Mouse (Mus musculus) embryonic fibroblast, embryonic 13.5 days (primary cell): ENCODE measurements around the gene Gm11555. TPM values are rescaled to one million over a fixed set of nuclear protein-coding genes. Genes with fewer than 3 reads are reported as not detected.
"Not testable (repeated sequence)": the region's sequence is repeated elsewhere in the genome, so short reads cannot be mapped to it uniquely, and the experiment has no call there.

Experiments used
- H3K27ac ChIP-seq: 2 replicates; pipeline ENCODE4 v1.5.1; 2012; ENCODE audit warnings: low read length, control low read depth, inconsistent platforms; ENCODE audit not compliant: insufficient read depth
- H3K4me1 ChIP-seq: 2 replicates; pipeline ENCODE4 v1.6.1; 2011; ENCODE audit warnings: low read length; ENCODE audit not compliant: control insufficient read depth, insufficient read depth
- H3K4me3 ChIP-seq: 2 replicates; pipeline ENCODE4 v1.5.1; 2011; ENCODE audit warnings: mild to moderate bottlenecking, control low read depth, low read length; ENCODE audit not compliant: insufficient read depth
- CTCF ChIP-seq: IDR thresholded peaks from 2 replicates; pipeline ENCODE4 v1.5.1; 2011; ENCODE audit warnings: mild to moderate bottlenecking, control low read depth, low read length, moderate library complexity, borderline replicate concordance; ENCODE audit not compliant: insufficient read depth
- POLR2A ChIP-seq: IDR thresholded peaks from 2 replicates; pipeline ENCODE4 v1.6.1; 2011; ENCODE audit warnings: low read depth, mild to moderate bottlenecking, control low read depth, low read length, moderate library complexity
- polyA plus RNA-seq: library from polyadenylated mRNA; stranded (reverse); fragments of >200 nt; gene quantifications from 2 replicates; pipeline ENCODE4 v1.2.4, GENCODE M21; 2011; ENCODE audit warnings: low read depth; ENCODE audit not compliant: missing spikeins, insufficient read length

Gm11555 gene
- polyA plus RNA-seq, 1 experiment: not detected

- H3K4me1 ChIP-seq: no peaks in the 10 kb centered on the region; the same call in 1 of the 2 replicates
- TF ChIP-seq POLR2A (no peak), CTCF (no peak)
- H3K27ac ChIP-seq: no peak overlapping the region
- H3K4me3 ChIP-seq: no peak overlapping the region
Measured at GRCm38 (mm10) chr11:99644351-99644750, 5.7 kb downstream of the Gm11555 start.

GRCm38 (mm10) chr11:99643635-99644139, 6.3 kb downstream of the Gm11555 start, which contains the start of gene Krtap4-7:
Gene Krtap4-7 (minus strand): TSS chr11:99644089.
- H3K4me3 ChIP-seq, H3K27ac ChIP-seq, H3K4me1 ChIP-seq: not testable (repeated sequence)

GRCm38 (mm10) chr11:99640926-99641325, 9.1 kb downstream of the Gm11555 start:
- Histone ChIP-seq H3K27ac (no peak overlapping the region), H3K4me3 (no peak overlapping the region), H3K4me1 (peaks cover 3% of the 10 kb centered on the region; the same call in 1 of the 2 replicates)
- TF ChIP-seq CTCF (no peak), POLR2A (no peak)

- Histone ChIP-seq H3K4me3 (no peak overlapping the region), H3K4me1 (peaks cover 3% of the 10 kb centered on the region; the same call in 1 of the 2 replicates), H3K27ac (no peak overlapping the region)
- TF ChIP-seq CTCF: no peak
- no peak for TF ChIP-seq POLR2A
Measured at GRCm38 (mm10) chr11:99637086-99637485, 12.9 kb downstream of the Gm11555 start.

GRCm38 (mm10) chr11:99634653-99635134, 15.3 kb downstream of the Gm11555 start, which contains the start of gene Krtap4-2:
Gene Krtap4-2 (minus strand): TSS chr11:99635084.
- Histone ChIP-seq H3K4me3 (no peak within 1 kb of the TSS), H3K4me1 (peaks cover 3% of the 10 kb centered on the region; the same call in 1 of the 2 replicates), H3K27ac (no peak within 1 kb of the TSS)
- TF ChIP-seq CTCF: no peak
- TF ChIP-seq POLR2A: no peak

- H3K27ac ChIP-seq: no peak overlapping the region
- no peak overlapping the region for H3K4me3 ChIP-seq
- H3K4me1 ChIP-seq: peaks cover 1% of the 10 kb centered on the region; the same call in 1 of the 2 replicates
- no peak for TF ChIP-seq POLR2A
- TF ChIP-seq CTCF: no peak
Measured at GRCm38 (mm10) chr11:99633293-99633692, 16.7 kb downstream of the Gm11555 start.

- H3K27ac ChIP-seq: no peak overlapping the region
- H3K4me1 ChIP-seq: no peaks in the 10 kb centered on the region
- TF ChIP-seq POLR2A: no peak
- TF ChIP-seq CTCF: no peak
- H3K4me3 ChIP-seq: no peak overlapping the region
Measured at GRCm38 (mm10) chr11:99630890-99631289, 19.1 kb downstream of the Gm11555 start.

- H3K4me3 ChIP-seq: no peak within 1 kb of the TSS
- TF ChIP-seq CTCF (no peak), POLR2A (no peak)
- no peak within 1 kb of the TSS for H3K27ac ChIP-seq
Measured at GRCm38 (mm10) chr11:99628138-99628537, 21.9 kb downstream of the Gm11555 start, which contains the start of gene Krtap4-1. Gene Krtap4-1 (minus strand): TSS chr11:99628238.

GRCm38 (mm10) chr11:99620335-99620734, 29.7 kb downstream of the Gm11555 start, which contains the start of gene Gm11562:
Gene Gm11562 (minus strand): TSS chr11:99620435.
- Histone ChIP-seq H3K4me3 (no peak within 1 kb of the TSS), H3K4me1 (no peaks in the 10 kb centered on the region; the same call in 1 of the 2 replicates), H3K27ac (no peak within 1 kb of the TSS)
- no peak for TF ChIP-seq POLR2A
- no peak for TF ChIP-seq CTCF

More at GRCm38 (mm10) chr11:99628138-99628537, 21.9 kb downstream of the Gm11555 start, which contains the start of gene Krtap4-1:
- no peaks in the 10 kb centered on the region for H3K4me1 ChIP-seq

GRCm38 (mm10) chr11:99614796-99615363, 35.2 kb downstream of the Gm11555 start, which contains the start of gene Krtap2-4:
Gene Krtap2-4 (minus strand): TSS chr11:99614846.
- H3K4me3 ChIP-seq: no peak within 1 kb of the TSS
- TF ChIP-seq CTCF: no peak
- TF ChIP-seq POLR2A: no peak
- H3K4me1 ChIP-seq: 0 out of 2 replicates have a peak, but pooled peaks cover 3% of the 10 kb centered on the region
- no peak within 1 kb of the TSS for H3K27ac ChIP-seq

- not testable (repeated sequence) for H3K27ac ChIP-seq, H3K4me1 ChIP-seq, H3K4me3 ChIP-seq
Measured at GRCm38 (mm10) chr11:99610089-99610488, 39.9 kb downstream of the Gm11555 start, which contains the start of gene Gm11937. Gene Gm11937 (minus strand): TSS chr11:99610189.
